Mouse (Mus musculus) liver, embryonic 14 days (tissue): ENCODE results near the gene 1700001P01Rik. TPM values are rescaled to one million over a fixed set of nuclear protein-coding genes. Genes with fewer than 3 reads are reported as not detected.

Experiments
- polyA plus RNA-seq: library from polyadenylated mRNA; depleted of rRNA; stranded (reverse); fragments of >200 nt; gene quantifications from 2 replicates; pipeline ENCODE4 v1.2.3, GENCODE M21; 2012; rRNA removed

The 1700001P01Rik gene
- 0.06 TPM in 1 of 2 replicates, not detected in the other for polyA plus RNA-seq

GRCm38 (mm10) chr11:97775808-97776496 is at the start of gene 1700001P01Rik:
1700001P01Rik (minus strand) TSS chr11:97775918.

GRCm38 (mm10) chr11:97798782-97799145 is 23.0 kb upstream of the 1700001P01Rik start, which contains the start of gene Lasp1:
Lasp1 (plus strand) TSS chr11:97799000.

GRCm38 (mm10) chr11:97781832-97782563 is 6.3 kb upstream of the 1700001P01Rik start, which contains the start of gene Rpl23:
Rpl23 (minus strand) TSS chr11:97782437.

GRCm38 (mm10) chr11:97766154-97766881 is 9.4 kb downstream of the 1700001P01Rik start, which contains the start of gene Cwc25:
Cwc25 (minus strand) TSS chr11:97766556.

GRCm38 (mm10) chr11:97744063-97744717 is 31.5 kb downstream of the 1700001P01Rik start, which contains the start of gene Pip4k2b:
Pip4k2b (minus strand) TSS chr11:97744704.

Other genes starting within 250 kb of the 1700001P01Rik start
- gene Srcin1, start 199.7 kb downstream of the 1700001P01Rik start, polyA plus RNA-seq = 0.02 and 0.05 TPM in 2 replicates
- 0.62 and 0.67 TPM in 2 replicates for gene Epop, start 146.2 kb downstream of the 1700001P01Rik start, polyA plus RNA-seq
- 1.00 and 1.2 TPM in 2 replicates for gene Mllt6, start 112.5 kb downstream of the 1700001P01Rik start, polyA plus RNA-seq
- 4.9 and 5.2 TPM in 2 replicates for gene Cisd3, start 90.1 kb downstream of the 1700001P01Rik start, polyA plus RNA-seq
- gene Pcgf2, start 75.4 kb downstream of the 1700001P01Rik start, polyA plus RNA-seq = 3.9 and 4.6 TPM in 2 replicates
- 180 and 207 TPM in 2 replicates for gene Psmb3, start 72.5 kb downstream of the 1700001P01Rik start, polyA plus RNA-seq
- gene Pip4k2b, start 31.2 kb downstream of the 1700001P01Rik start, polyA plus RNA-seq = 4.7 and 5.4 TPM in 2 replicates
- gene Cwc25, start 9.4 kb downstream of the 1700001P01Rik start, polyA plus RNA-seq = 5.7 and 5.8 TPM in 2 replicates
- gene Rpl23, start 6.5 kb upstream of the 1700001P01Rik start, polyA plus RNA-seq = 582 and 642 TPM in 2 replicates
- gene Lasp1, start 23.1 kb upstream of the 1700001P01Rik start, polyA plus RNA-seq = 17.7 and 19.5 TPM in 2 replicates
- gene B230217C12Rik, start 64.9 kb upstream of the 1700001P01Rik start, polyA plus RNA-seq = 0.51 and 0.73 TPM in 2 replicates
- 0.22 and 0.24 TPM in 2 replicates for gene Fbxo47, start 108.2 kb upstream of the 1700001P01Rik start, polyA plus RNA-seq
- 0.27 and 0.35 TPM in 2 replicates for gene Plxdc1, start 210.5 kb upstream of the 1700001P01Rik start, polyA plus RNA-seq
- 2.2 and 2.9 TPM in 2 replicates for gene Arl5c, start 220.3 kb upstream of the 1700001P01Rik start, polyA plus RNA-seq
- gene Cacnb1, start 247.1 kb upstream of the 1700001P01Rik start, polyA plus RNA-seq = 0.50 and 0.90 TPM in 2 replicates